Mouse (Mus musculus): ENCODE results near the gene Fbxl7. TPM values are rescaled to one million over a fixed set of nuclear protein-coding genes. Genes with fewer than 3 reads are reported as not detected.

Fbxl7 gene
- polyA plus RNA-seq (2012; rRNA removed; ENCODE audit: low replicate concordance) = 4.3 and 5.0 TPM in 2 replicates

GRCm38 (mm10) chr15:26895251-26895711 is at the start of gene Fbxl7:
Gene Fbxl7 (minus strand): TSS chr15:26895580.

